Mouse (Mus musculus): ENCODE measurements at regions not wholly inside any gene's neighbourhood (a gene's known extent, or its start where the extent isn't known, plus 50 kb on each side); places are given as distances from the start of the nearest gene placed in this dataset.
"Not testable (repeated sequence)": the region's sequence is repeated elsewhere in the genome, so short reads cannot be mapped to it uniquely, and the experiment has no call there.

GRCm38 (mm10) chr10:8136662-8137061, 180.6 kb upstream of the Tab2 start:
- no peak overlapping the region for H3K27ac ChIP-seq (ENCODE audit: poor library complexity, severe bottlenecking)

GRCm38 (mm10) chr10:8135272-8135671, 179.2 kb upstream of the Tab2 start:
- ATAC-seq (ENCODE audit: insufficient number of reproducible peaks, low FRiP score) = no peak
- H3K9ac ChIP-seq = no peak overlapping the region
- H3K9me3 ChIP-seq (replicated peaks) = no peaks in the 10 kb centered on the region
- WGBS = 60% methylated on average over 5 of the region's 7 CpGs
- peaks cover 53% of the 10 kb centered on the region for H3K4me1 ChIP-seq (replicated peaks)
- H3K36me3 ChIP-seq = no peaks in the 10 kb centered on the region
- H3K4me3 ChIP-seq = no peak overlapping the region
- H3K27ac ChIP-seq (ENCODE audit: poor library complexity, severe bottlenecking) = no peak overlapping the region
- H3K27me3 ChIP-seq (replicated peaks) = no peaks in the 10 kb centered on the region
- no peak overlapping the region for H3K4me2 ChIP-seq

More at GRCm38 (mm10) chr10:8136662-8137061, 180.6 kb upstream of the Tab2 start:
- Histone ChIP-seq H3K36me3 (no peaks in the 10 kb centered on the region), H3K27me3 (replicated peaks) (no peaks in the 10 kb centered on the region), H3K4me1 (replicated peaks) (peaks cover 39% of the 10 kb centered on the region), H3K9me3 (replicated peaks) (no peaks in the 10 kb centered on the region), H3K4me3 (no peak overlapping the region), H3K4me2 (no peak overlapping the region), H3K9ac (no peak overlapping the region)
- no peak for ATAC-seq (ENCODE audit: insufficient number of reproducible peaks, low FRiP score)
- 72% methylated on average over 3 of the region's 3 CpGs for WGBS

GRCm38 (mm10) chr10:8134398-8134797, 178.4 kb upstream of the Tab2 start:
- Histone ChIP-seq H3K9me3 (replicated peaks) (no peaks in the 10 kb centered on the region), H3K4me3 (no peak overlapping the region), H3K27me3 (replicated peaks) (no peaks in the 10 kb centered on the region), H3K36me3 (no peaks in the 10 kb centered on the region), H3K27ac (ENCODE audit: poor library complexity, severe bottlenecking) (no peak overlapping the region), H3K9ac (no peak overlapping the region), H3K4me2 (no peak overlapping the region), H3K4me1 (replicated peaks) (peaks cover 59% of the 10 kb centered on the region)
- no peak for ATAC-seq (ENCODE audit: insufficient number of reproducible peaks, low FRiP score)
- WGBS = 91% methylated on average over 1 of the region's 1 CpGs

- Histone ChIP-seq H3K4me1 (replicated peaks) (peaks cover 59% of the 10 kb centered on the region), H3K27me3 (replicated peaks) (no peaks in the 10 kb centered on the region), H3K27ac (ENCODE audit: poor library complexity, severe bottlenecking) (no peak overlapping the region), H3K36me3 (no peaks in the 10 kb centered on the region), H3K9ac (no peak overlapping the region), H3K4me2 (no peak overlapping the region), H3K9me3 (replicated peaks) (no peaks in the 10 kb centered on the region), H3K4me3 (no peak overlapping the region)
- no peak for ATAC-seq (ENCODE audit: insufficient number of reproducible peaks, low FRiP score)
- WGBS = 48% methylated on average over 13 of the region's 13 CpGs
Measured at GRCm38 (mm10) chr10:8133451-8133952, 177.5 kb upstream of the Tab2 start.

- H3K4me1 ChIP-seq (replicated peaks) = peaks cover 59% of the 10 kb centered on the region
- H3K9ac ChIP-seq = no peak overlapping the region
- no peak overlapping the region for H3K4me2 ChIP-seq
- no peak for ATAC-seq (ENCODE audit: insufficient number of reproducible peaks, low FRiP score)
- H3K27ac ChIP-seq (ENCODE audit: poor library complexity, severe bottlenecking) = peak overlapping the region; percentile 71
- no peaks in the 10 kb centered on the region for H3K27me3 ChIP-seq (replicated peaks)
- 24% methylated on average over 2 of the region's 2 CpGs for WGBS
- H3K36me3 ChIP-seq = no peaks in the 10 kb centered on the region
- H3K9me3 ChIP-seq (replicated peaks) = no peaks in the 10 kb centered on the region
- no peak overlapping the region for H3K4me3 ChIP-seq
Measured at GRCm38 (mm10) chr10:8132795-8133194, 176.8 kb upstream of the Tab2 start.

GRCm38 (mm10) chr10:8130472-8131241, 174.6 kb upstream of the Tab2 start:
- Histone ChIP-seq H3K4me1 (replicated peaks) (peaks cover 49% of the 10 kb centered on the region), H3K9ac (peak overlapping the region; percentile 10; the same call in 1 of the 2 replicates), H3K9me3 (replicated peaks) (no peaks in the 10 kb centered on the region), H3K27ac (ENCODE audit: poor library complexity, severe bottlenecking) (peak overlapping the region; percentile 67), H3K27me3 (replicated peaks) (no peaks in the 10 kb centered on the region), H3K4me3 (peak overlapping the region; percentile 22; the same call in 1 of the 2 replicates), H3K36me3 (no peaks in the 10 kb centered on the region), H3K4me2 (peak overlapping the region; percentile 60)
- peak; percentile 60; the same call in 1 of the 2 replicates for ATAC-seq (ENCODE audit: insufficient number of reproducible peaks, low FRiP score)
- 9% methylated on average over 18 of the region's 18 CpGs for WGBS

GRCm38 (mm10) chr10:8130057-8130456, 174.0 kb upstream of the Tab2 start:
- Histone ChIP-seq H3K4me3 (peak overlapping the region; percentile 22; the same call in 1 of the 2 replicates), H3K4me2 (peak overlapping the region; percentile 60), H3K4me1 (replicated peaks) (peaks cover 44% of the 10 kb centered on the region), H3K27me3 (replicated peaks) (no peaks in the 10 kb centered on the region), H3K9ac (no peak overlapping the region), H3K27ac (ENCODE audit: poor library complexity, severe bottlenecking) (peak overlapping the region; percentile 67), H3K9me3 (replicated peaks) (no peaks in the 10 kb centered on the region), H3K36me3 (no peaks in the 10 kb centered on the region)
- 23% methylated on average over 8 of the region's 8 CpGs for WGBS
- ATAC-seq (ENCODE audit: insufficient number of reproducible peaks, low FRiP score) = no peak

- no peaks in the 10 kb centered on the region for H3K27me3 ChIP-seq (replicated peaks)
- ATAC-seq (ENCODE audit: insufficient number of reproducible peaks, low FRiP score) = no peak
- no peak overlapping the region for H3K27ac ChIP-seq (ENCODE audit: poor library complexity, severe bottlenecking)
- no peaks in the 10 kb centered on the region for H3K36me3 ChIP-seq
- H3K4me3 ChIP-seq = no peak overlapping the region
- no peaks in the 10 kb centered on the region for H3K9me3 ChIP-seq (replicated peaks)
- H3K4me1 ChIP-seq (replicated peaks) = peaks cover 5% of the 10 kb centered on the region; the same call in 1 of the 2 replicates
- 85% methylated on average over 1 of the region's 1 CpGs for WGBS
- H3K9ac ChIP-seq = no peak overlapping the region
- H3K4me2 ChIP-seq = no peak overlapping the region
Measured at GRCm38 (mm10) chr10:8124124-8124523, 168.1 kb upstream of the Tab2 start.

GRCm38 (mm10) chr10:8121895-8122294, 165.9 kb upstream of the Tab2 start:
- Histone ChIP-seq H3K9ac (no peak overlapping the region), H3K36me3 (no peaks in the 10 kb centered on the region), H3K27me3 (replicated peaks) (no peaks in the 10 kb centered on the region), H3K4me3 (no peak overlapping the region), H3K4me1 (replicated peaks) (peaks cover 6% of the 10 kb centered on the region), H3K27ac (ENCODE audit: poor library complexity, severe bottlenecking) (no peak overlapping the region), H3K9me3 (replicated peaks) (no peaks in the 10 kb centered on the region), H3K4me2 (no peak overlapping the region)
- 45% methylated on average over 4 of the region's 4 CpGs for WGBS
- ATAC-seq (ENCODE audit: insufficient number of reproducible peaks, low FRiP score) = no peak

- Histone ChIP-seq H3K27ac (ENCODE audit: poor library complexity, severe bottlenecking) (no peak overlapping the region), H3K9me3 (replicated peaks) (no peaks in the 10 kb centered on the region), H3K36me3 (no peaks in the 10 kb centered on the region), H3K4me3 (no peak overlapping the region), H3K4me1 (replicated peaks) (peaks cover 19% of the 10 kb centered on the region), H3K9ac (no peak overlapping the region), H3K27me3 (replicated peaks) (no peaks in the 10 kb centered on the region), H3K4me2 (no peak overlapping the region)
- 33% methylated on average over 8 of the region's 8 CpGs for WGBS
- ATAC-seq (ENCODE audit: insufficient number of reproducible peaks, low FRiP score) = 0 out of 2 replicates have a peak, but pooled peaks have one; percentile 18
Measured at GRCm38 (mm10) chr10:8116821-8117220, 160.8 kb upstream of the Tab2 start.

GRCm38 (mm10) chr10:8114932-8115331, 158.9 kb upstream of the Tab2 start:
- 61% methylated on average over 5 of the region's 5 CpGs for WGBS

More at GRCm38 (mm10) chr10:8114932-8115331, 158.9 kb upstream of the Tab2 start:
- H3K27ac ChIP-seq (ENCODE audit: poor library complexity, severe bottlenecking); ATAC-seq (ENCODE audit: insufficient number of reproducible peaks, low FRiP score); H3K4me2 ChIP-seq; H3K9me3 ChIP-seq (replicated peaks); H3K4me3 ChIP-seq; H3K9ac ChIP-seq; H3K27me3 ChIP-seq (replicated peaks); H3K36me3 ChIP-seq: not testable (repeated sequence)
- H3K4me1 ChIP-seq (replicated peaks) = peaks cover 17% of the 10 kb centered on the region
